Mouse (Mus musculus) spleen, adult 2 months (tissue): ENCODE data around the gene Pdha1. TPM values are rescaled to one million over a fixed set of nuclear protein-coding genes. Genes with fewer than 3 reads are reported as not detected.

Experiments
- DNase-seq, 2 experiments: peaks; one replicate each; pipeline versions ENCODE4 v3.0.0 to v3.0.0-alpha.2; 2012 to 2021; ENCODE audit warnings: low spot score in 2 of 2, low read depth in 1 of 2
- H3K27ac ChIP-seq: fragments of 200-500 bp; 2 replicates; pipeline ENCODE4 v1.5.1; 2012; ENCODE audit warnings: low read length, inconsistent platforms; ENCODE audit not compliant: insufficient read depth
- H3K27me3 ChIP-seq: fragments of 200-500 bp; 2 replicates; pipeline ENCODE4 v1.6.1; 2012; ENCODE audit warnings: mild to moderate bottlenecking, moderate library complexity, low read length, inconsistent platforms; ENCODE audit not compliant: control insufficient read depth, insufficient read depth
- H3K36me3 ChIP-seq: fragments of 200-500 bp; 2 replicates; pipeline ENCODE4 v1.6.1; 2012; ENCODE audit warnings: mild to moderate bottlenecking, low read length, inconsistent platforms; ENCODE audit not compliant: control insufficient read depth, insufficient read depth
- H3K4me1 ChIP-seq: fragments of 200-500 bp; 2 replicates; pipeline ENCODE4 v1.6.1; 2011; ENCODE audit warnings: inconsistent platforms; ENCODE audit not compliant: control insufficient read depth, insufficient read depth, insufficient read length
- H3K4me3 ChIP-seq: fragments of 200-500 bp; 2 replicates; pipeline ENCODE4 v1.5.1; 2011; ENCODE audit warnings: mild to moderate bottlenecking, inconsistent platforms; ENCODE audit not compliant: insufficient read depth, insufficient read length; ENCODE audit errors: extremely low read depth
- CTCF ChIP-seq: fragments of 200-500 bp; IDR thresholded peaks from 2 replicates; pipeline ENCODE4 v1.5.1; 2011; ENCODE audit warnings: mild to moderate bottlenecking, inconsistent platforms; ENCODE audit not compliant: insufficient read depth, insufficient read length, insufficient replicate concordance; ENCODE audit errors: extremely low read depth
- POLR2A ChIP-seq: fragments of 200-500 bp; IDR thresholded peaks from 2 replicates; pipeline ENCODE4 v1.6.1; 2011; ENCODE audit warnings: low read depth, low read length, inconsistent platforms
- WGBS: fragments of 180-500 bp; shearing (Covaris S2); methylation state at CpG from one replicate; pipeline ENCODE4 v1.1.7; 2018; 5-methylcytosine and 5-hydroxymethylcytosine counted together
- polyA plus RNA-seq: library from polyadenylated mRNA; depleted of rRNA; stranded (reverse); fragments of >200 nt; gene quantifications from 2 replicates; pipeline ENCODE4 v1.2.3, GENCODE M21; 2012; rRNA removed

The Pdha1 gene
- polyA plus RNA-seq, 1 experiment = 22.5 TPM

- Histone ChIP-seq H3K27ac (peak overlapping the region; percentile 6; the same call in 1 of the 2 replicates), H3K4me1 (peaks cover 4% of the 10 kb centered on the region), H3K36me3 (peaks cover 1% of the 10 kb centered on the region), H3K4me3 (no peak overlapping the region), H3K27me3 (no peaks in the 10 kb centered on the region)
- DNase-seq = peak in 1 of 2 experiments; percentile 7
- no peak for TF ChIP-seq CTCF
- no peak for TF ChIP-seq POLR2A
Observed at GRCm38 (mm10) chrX:160116074-160116473, 22.1 kb downstream of the Pdha1 start.

GRCm38 (mm10) chrX:160113777-160114176 is 24.4 kb downstream of the Pdha1 start:
- no peak for DNase-seq
- peaks cover 4% of the 10 kb centered on the region for H3K4me1 ChIP-seq
- TF ChIP-seq POLR2A (no peak), CTCF (no peak)
- no peak overlapping the region for H3K27ac ChIP-seq
- H3K27me3 ChIP-seq = no peaks in the 10 kb centered on the region
- WGBS = 88% methylated on average over 1 of the region's 1 CpGs
- no peaks in the 10 kb centered on the region for H3K36me3 ChIP-seq
- no peak overlapping the region for H3K4me3 ChIP-seq

GRCm38 (mm10) chrX:160107817-160108216 is 30.4 kb downstream of the Pdha1 start:
- no peak for DNase-seq
- Histone ChIP-seq H3K36me3 (no peaks in the 10 kb centered on the region), H3K27ac (no peak overlapping the region), H3K27me3 (no peaks in the 10 kb centered on the region), H3K4me3 (no peak overlapping the region), H3K4me1 (no peaks in the 10 kb centered on the region)
- WGBS = 51% methylated on average over 4 of the region's 4 CpGs
- TF ChIP-seq POLR2A (no peak), CTCF (no peak)

- Histone ChIP-seq H3K27ac (no peak overlapping the region), H3K4me1 (no peaks in the 10 kb centered on the region), H3K36me3 (no peaks in the 10 kb centered on the region), H3K27me3 (no peaks in the 10 kb centered on the region), H3K4me3 (no peak overlapping the region)
- WGBS = 56% methylated on average over 1 of the region's 1 CpGs
- DNase-seq = no peak
- TF ChIP-seq POLR2A (no peak), CTCF (no peak)
Observed at GRCm38 (mm10) chrX:160091973-160092372, 46.2 kb downstream of the Pdha1 start.

Other genes starting within 250 kb of the Pdha1 start
- 0.54 and 0.68 TPM in 2 replicates for gene Map3k15, start 150.0 kb downstream of the Pdha1 start, polyA plus RNA-seq